Mouse (Mus musculus) neural tube, embryonic 14.5 days (tissue): Measurements from ENCODE around the gene Akr1c21. TPM values are rescaled to one million over a fixed set of nuclear protein-coding genes. Genes with fewer than 3 reads are reported as not detected.

Experiments
- ATAC-seq: fragments of 200-750 bp; cut with Nextera tagmentation; 2 replicates; pipeline ENCODE4 v1.8.0; 2017; ENCODE audit warnings: low read depth, mild to moderate bottlenecking, moderate TSS enrichment, moderate library complexity
- H3K27ac ChIP-seq: fragments of 300-500 bp; sonication (generic); 2 replicates; pipeline ENCODE4 v1.5.1; 2014; ENCODE audit warnings: low read depth, mild to moderate bottlenecking, control low read depth, low read length, moderate library complexity, mixed read lengths
- H3K27me3 ChIP-seq: fragments of 300-500 bp; sonication (generic); 2 replicates; pipeline ENCODE4 v1.6.1; 2014; ENCODE audit warnings: low read length; ENCODE audit not compliant: control insufficient read depth, insufficient read depth
- H3K36me3 ChIP-seq: fragments of 300-500 bp; sonication (generic); 2 replicates; pipeline ENCODE4 v1.6.1; 2014; ENCODE audit warnings: low read length, mixed read lengths; ENCODE audit not compliant: control insufficient read depth, insufficient read depth
- H3K4me1 ChIP-seq: fragments of 300-500 bp; sonication (generic); 2 replicates; pipeline ENCODE4 v1.6.1; 2014; ENCODE audit warnings: low read length; ENCODE audit not compliant: control insufficient read depth, insufficient read depth
- H3K4me2 ChIP-seq: fragments of 300-500 bp; sonication (generic); 2 replicates; pipeline ENCODE4 v1.6.1; 2014; ENCODE audit warnings: mild to moderate bottlenecking, low read depth, low read length, control low read depth
- H3K4me3 ChIP-seq: fragments of 300-500 bp; sonication (generic); 2 replicates; pipeline ENCODE4 v1.5.1; 2014; ENCODE audit warnings: low read depth, low read length, control low read depth, mixed read lengths
- H3K9ac ChIP-seq: fragments of 300-500 bp; sonication (generic); replicated peaks from 2 replicates; pipeline ENCODE4 v1.6.1; 2014; ENCODE audit warnings: low read depth, mild to moderate bottlenecking, control low read depth, low read length, mixed read lengths
- H3K9me3 ChIP-seq: fragments of 300-500 bp; sonication (generic); 2 replicates; pipeline ENCODE4 v1.6.1; 2016; ENCODE audit warnings: low read length; ENCODE audit not compliant: control insufficient read depth
- polyA plus RNA-seq: library from polyadenylated mRNA; unstranded; fragments of >200 nt; fragmentation: Nextera tagmentation; extraction: Ambion mirVana; gene quantifications from 2 replicates; pipeline ENCODE4 v1.2.1, GENCODE M21; 2014

The Akr1c21 gene
- polyA plus RNA-seq, 1 experiment from 2014 or later, result not detected

DNA sequence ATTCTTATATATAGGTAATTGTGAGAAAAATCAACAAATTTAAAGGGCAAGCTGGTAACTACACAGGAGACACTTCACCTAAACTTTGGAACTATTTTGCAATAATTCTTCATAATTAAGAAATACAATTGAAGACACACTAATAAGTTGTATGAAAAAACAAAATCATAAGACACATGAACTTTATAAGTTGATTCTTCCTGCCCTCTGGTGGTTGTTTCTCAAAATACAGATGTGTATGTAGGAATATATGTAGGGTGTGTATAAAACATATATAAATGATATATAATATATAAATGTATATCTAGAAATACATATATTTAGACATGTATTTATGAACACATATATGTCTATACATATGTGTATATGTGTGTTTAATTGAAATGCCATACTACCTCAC, 37.0 kb downstream of the Akr1c21 start:
- Histone ChIP-seq H3K27ac (no peak overlapping the region), H3K4me3 (no peak overlapping the region), H3K36me3 (no peaks in the 10 kb centered on the region), H3K9ac (no peak overlapping the region), H3K9me3 (no peaks in the 10 kb centered on the region), H3K4me1 (no peaks in the 10 kb centered on the region), H3K27me3 (no peaks in the 10 kb centered on the region), H3K4me2 (no peak overlapping the region)
- no peak for ATAC-seq

Other genes starting within 250 kb of the Akr1c21 start
- not detected in 2 replicates for gene Akr1c6, start 139.8 kb upstream of the Akr1c21 start, polyA plus RNA-seq
- gene Akr1c20, start 50.7 kb upstream of the Akr1c21 start, polyA plus RNA-seq, result not detected in 2 replicates
- gene Akr1e1, start 35.1 kb downstream of the Akr1c21 start, polyA plus RNA-seq, result 34.8 and 40.1 TPM in 2 replicates